Mouse (Mus musculus): ENCODE data around the gene Pbrm1.

DNA sequence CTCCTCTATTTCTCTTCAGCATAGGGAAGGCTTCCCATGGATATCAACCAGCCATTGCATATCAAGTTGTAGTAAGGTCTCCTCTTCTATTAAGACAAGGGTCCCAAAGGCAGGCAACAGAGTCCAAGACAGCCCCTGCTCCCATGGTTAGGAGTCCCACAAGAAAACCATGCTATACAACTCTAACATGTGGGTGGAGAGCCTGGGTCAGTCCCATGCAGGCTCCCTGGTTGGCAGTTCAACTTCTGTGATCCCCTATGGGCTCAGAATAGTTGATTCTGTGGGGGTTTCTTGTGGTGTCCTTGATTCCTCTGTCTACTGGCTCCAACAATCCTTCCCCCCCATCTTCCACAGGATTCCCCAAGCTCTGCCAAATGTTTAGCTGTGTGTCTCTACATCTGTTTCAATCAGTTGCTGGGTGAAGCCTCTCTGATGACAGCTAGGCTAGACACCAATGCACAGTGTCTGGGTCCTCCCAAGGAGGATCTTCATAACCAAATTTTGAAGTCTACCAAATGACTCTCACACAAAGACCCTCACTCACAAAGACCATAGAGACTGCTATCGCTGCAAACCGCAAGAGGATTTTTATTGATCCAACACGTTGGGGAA lies 59.8 kb downstream of the Pbrm1 start:
- TF ChIP-seq POLR2A (IDR thresholded peaks at IDR 0.05; ENCODE audit: control insufficient read depth in 1 of 2, insufficient read depth in 1 of 2, low read depth in 1 of 2, low read length in 2 of 2, poor library complexity in 1 of 2): no peak
- TF ChIP-seq MAX (IDR thresholded peaks at IDR 0.05; ENCODE audit: low read length): no peak
- TF ChIP-seq EP300 (IDR thresholded peaks at IDR 0.05; ENCODE audit: low read depth in 1 of 2, low read length in 2 of 2): no peak
- no peak for TF ChIP-seq BHLHE40 (IDR thresholded peaks at IDR 0.05; ENCODE audit: borderline replicate concordance, low read depth, low read length)
- no peak for TF ChIP-seq JUND (IDR thresholded peaks at IDR 0.05; ENCODE audit: low read depth, low read length)

Data from MEL (cell line).